Mouse (Mus musculus): ENCODE measurements around the gene Olfr1392. TPM values are rescaled to one million over a fixed set of nuclear protein-coding genes. Genes with fewer than 3 reads are reported as not detected.
"Not testable (repeated sequence)": the region's sequence is repeated elsewhere in the genome, so short reads cannot be mapped to it uniquely, and the experiment has no call there.

The Olfr1392 gene
- polyA plus RNA-seq, 1 experiment from 2014 or later: not detected

GRCm38 (mm10) chr11:49270368-49270767 is 14.7 kb upstream of the Olfr1392 start:
- no peaks in the 10 kb centered on the region for H3K27me3 ChIP-seq (replicated peaks)
- H3K4me3 ChIP-seq: no peak overlapping the region
- 67% methylated on average over 4 of the region's 4 CpGs for WGBS (ENCODE audit: insufficient replicate concordance)
- no peak overlapping the region for H3K27ac ChIP-seq
- no peaks in the 10 kb centered on the region for H3K9me3 ChIP-seq (replicated peaks)
- H3K4me2 ChIP-seq: no peak overlapping the region
- no peak for ATAC-seq
- H3K9ac ChIP-seq: no peak overlapping the region
- H3K36me3 ChIP-seq: peaks cover 6% of the 10 kb centered on the region; the same call in 1 of the 2 replicates
- 0 out of 2 replicates have a peak, but pooled peaks cover 12% of the 10 kb centered on the region for H3K4me1 ChIP-seq

GRCm38 (mm10) chr11:49271334-49271733 is 13.7 kb upstream of the Olfr1392 start:
- no peak for ATAC-seq
- H3K4me2 ChIP-seq: no peak overlapping the region
- H3K9ac ChIP-seq: no peak overlapping the region
- no peaks in the 10 kb centered on the region for H3K9me3 ChIP-seq (replicated peaks)
- no peak overlapping the region for H3K27ac ChIP-seq
- H3K4me1 ChIP-seq: 0 out of 2 replicates have a peak, but pooled peaks cover 7% of the 10 kb centered on the region
- no peaks in the 10 kb centered on the region for H3K27me3 ChIP-seq (replicated peaks)
- no peaks in the 10 kb centered on the region for H3K36me3 ChIP-seq
- WGBS (ENCODE audit: insufficient replicate concordance): 29% methylated on average over 7 of the region's 7 CpGs
- H3K4me3 ChIP-seq: no peak overlapping the region

- Histone ChIP-seq H3K27me3 (replicated peaks) (no peaks in the 10 kb centered on the region), H3K4me3 (no peak overlapping the region), H3K9ac (no peak overlapping the region), H3K4me1 (no peaks in the 10 kb centered on the region), H3K27ac (no peak overlapping the region), H3K9me3 (replicated peaks) (no peaks in the 10 kb centered on the region), H3K36me3 (no peaks in the 10 kb centered on the region), H3K4me2 (no peak overlapping the region)
- ATAC-seq: no peak
- 63% methylated on average over 11 of the region's 11 CpGs for WGBS (ENCODE audit: insufficient replicate concordance)
Measured at GRCm38 (mm10) chr11:49273834-49274519, 11.1 kb upstream of the Olfr1392 start.

- 45% methylated on average over 3 of the region's 3 CpGs for WGBS (ENCODE audit: insufficient replicate concordance)
Measured at GRCm38 (mm10) chr11:49278222-49278621, 6.9 kb upstream of the Olfr1392 start, which contains the start of gene Olfr1393. TSS of gene Olfr1393 (plus strand) at chr11:49278304.

GRCm38 (mm10) chr11:49287251-49287650 is 2.2 kb downstream of the Olfr1392 start:
- Histone ChIP-seq H3K4me3 (no peak overlapping the region), H3K36me3 (no peaks in the 10 kb centered on the region), H3K4me1 (no peaks in the 10 kb centered on the region), H3K9ac (no peak overlapping the region), H3K9me3 (replicated peaks) (no peaks in the 10 kb centered on the region), H3K4me2 (no peak overlapping the region), H3K27ac (no peak overlapping the region), H3K27me3 (replicated peaks) (no peaks in the 10 kb centered on the region)
- no peak for ATAC-seq
- 60% methylated on average over 2 of the region's 2 CpGs for WGBS (ENCODE audit: insufficient replicate concordance)

More at GRCm38 (mm10) chr11:49278222-49278621, 6.9 kb upstream of the Olfr1392 start, which contains the start of gene Olfr1393:
- Histone ChIP-seq H3K9ac (no peak within 1 kb of the TSS), H3K9me3 (replicated peaks) (no peaks in the 10 kb centered on the region), H3K27ac (no peak within 1 kb of the TSS), H3K4me3 (no peak within 1 kb of the TSS), H3K4me1 (no peaks in the 10 kb centered on the region), H3K4me2 (no peak within 1 kb of the TSS), H3K36me3 (no peaks in the 10 kb centered on the region), H3K27me3 (replicated peaks) (no peaks in the 10 kb centered on the region)
- no peak for ATAC-seq

- Histone ChIP-seq H3K36me3 (no peaks in the 10 kb centered on the region), H3K9ac (no peak overlapping the region), H3K27ac (no peak overlapping the region), H3K9me3 (replicated peaks) (no peaks in the 10 kb centered on the region), H3K4me1 (no peaks in the 10 kb centered on the region), H3K4me3 (no peak overlapping the region), H3K4me2 (no peak overlapping the region), H3K27me3 (replicated peaks) (no peaks in the 10 kb centered on the region)
- 53% methylated on average over 3 of the region's 3 CpGs for WGBS (ENCODE audit: insufficient replicate concordance)
- ATAC-seq: no peak
Measured at GRCm38 (mm10) chr11:49292777-49293176, 7.7 kb downstream of the Olfr1392 start.

- no peak within 1 kb of the TSS for H3K4me3 ChIP-seq
- H3K27me3 ChIP-seq (replicated peaks): no peaks in the 10 kb centered on the region
- H3K9me3 ChIP-seq (replicated peaks): 0 out of 2 replicates have a peak, but pooled peaks cover 5% of the 10 kb centered on the region
- no peaks in the 10 kb centered on the region for H3K36me3 ChIP-seq
- ATAC-seq: no peak
- H3K4me1 ChIP-seq: no peaks in the 10 kb centered on the region
- H3K9ac ChIP-seq: no peak within 1 kb of the TSS
- H3K27ac ChIP-seq: no peak within 1 kb of the TSS
- H3K4me2 ChIP-seq: no peak within 1 kb of the TSS
Measured at GRCm38 (mm10) chr11:49304441-49304840, 19.4 kb downstream of the Olfr1392 start, which contains the start of gene Olfr10. TSS of gene Olfr10 (plus strand) at chr11:49304741.

- not testable (repeated sequence) for H3K9ac ChIP-seq; H3K4me3 ChIP-seq; H3K27ac ChIP-seq; H3K4me2 ChIP-seq; H3K36me3 ChIP-seq; H3K4me1 ChIP-seq; H3K9me3 ChIP-seq (replicated peaks); ATAC-seq; H3K27me3 ChIP-seq (replicated peaks)
- 54% methylated on average over 5 of the region's 5 CpGs for WGBS (ENCODE audit: insufficient replicate concordance)
Measured at GRCm38 (mm10) chr11:49308547-49308946, 23.5 kb downstream of the Olfr1392 start.

- ATAC-seq: no peak
- Histone ChIP-seq H3K9me3 (replicated peaks) (no peaks in the 10 kb centered on the region), H3K36me3 (no peaks in the 10 kb centered on the region), H3K4me3 (no peak within 1 kb of the TSS), H3K27ac (no peak within 1 kb of the TSS), H3K4me1 (no peaks in the 10 kb centered on the region), H3K27me3 (replicated peaks) (no peaks in the 10 kb centered on the region), H3K4me2 (no peak within 1 kb of the TSS), H3K9ac (no peak within 1 kb of the TSS)
- 60% methylated on average over 2 of the region's 2 CpGs for WGBS (ENCODE audit: insufficient replicate concordance)
Measured at GRCm38 (mm10) chr11:49322442-49322841, 37.4 kb downstream of the Olfr1392 start, which contains the start of gene Olfr1391. TSS of gene Olfr1391 (plus strand) at chr11:49322742.

- H3K36me3 ChIP-seq: no peaks in the 10 kb centered on the region
- ATAC-seq: no peak
- no peak overlapping the region for H3K4me3 ChIP-seq
- H3K27me3 ChIP-seq (replicated peaks): no peaks in the 10 kb centered on the region
- no peak overlapping the region for H3K4me2 ChIP-seq
- no peak overlapping the region for H3K9ac ChIP-seq
- WGBS (ENCODE audit: insufficient replicate concordance): 47% methylated on average over 3 of the region's 3 CpGs
- H3K9me3 ChIP-seq (replicated peaks): no peaks in the 10 kb centered on the region
- H3K4me1 ChIP-seq: no peaks in the 10 kb centered on the region
- no peak overlapping the region for H3K27ac ChIP-seq
Measured at GRCm38 (mm10) chr11:49326726-49327125, 41.6 kb downstream of the Olfr1392 start.

- Histone ChIP-seq H3K36me3 (no peaks in the 10 kb centered on the region), H3K4me2 (no peak overlapping the region), H3K4me1 (no peaks in the 10 kb centered on the region), H3K9ac (no peak overlapping the region), H3K4me3 (no peak overlapping the region), H3K9me3 (replicated peaks) (no peaks in the 10 kb centered on the region), H3K27me3 (replicated peaks) (no peaks in the 10 kb centered on the region), H3K27ac (no peak overlapping the region)
- 62% methylated on average over 1 of the region's 1 CpGs for WGBS (ENCODE audit: insufficient replicate concordance)
- no peak for ATAC-seq
Measured at GRCm38 (mm10) chr11:49329686-49330085, 44.6 kb downstream of the Olfr1392 start.

GRCm38 (mm10) chr11:49334888-49335287 is 49.8 kb downstream of the Olfr1392 start, which contains the start of gene Olfr1390:
TSS of gene Olfr1390 (plus strand) at chr11:49335188.
- 72% methylated on average over 1 of the region's 1 CpGs for WGBS (ENCODE audit: insufficient replicate concordance)
- no peaks in the 10 kb centered on the region for H3K9me3 ChIP-seq (replicated peaks)
- H3K9ac ChIP-seq: no peak within 1 kb of the TSS

More at GRCm38 (mm10) chr11:49334888-49335287, 49.8 kb downstream of the Olfr1392 start, which contains the start of gene Olfr1390:
- no peak for ATAC-seq
- no peaks in the 10 kb centered on the region for H3K4me1 ChIP-seq
- no peak within 1 kb of the TSS for H3K4me2 ChIP-seq
- no peaks in the 10 kb centered on the region for H3K27me3 ChIP-seq (replicated peaks)
- no peak within 1 kb of the TSS for H3K27ac ChIP-seq
- no peaks in the 10 kb centered on the region for H3K36me3 ChIP-seq
- no peak within 1 kb of the TSS for H3K4me3 ChIP-seq

Data from liver, embryonic 12.5 days (tissue).